Mouse (Mus musculus) gastrocnemius, postnatal 25 days (tissue): ENCODE data around the gene Dyrk1a. TPM values are rescaled to one million over a fixed set of nuclear protein-coding genes. Genes with fewer than 3 reads are reported as not detected.

ENCODE experiments used
- DNase-seq: peaks from one replicate; pipeline ENCODE4 v3.0.0; 2022
- total RNA-seq, 2 experiments: library from RNA; stranded (reverse); gene quantifications; 1 replicate in 1 of 2; 2 replicates in 1 of 2; pipeline ENCODE4 v1.2.3; 2021

Dyrk1a gene
- total RNA-seq, 2 experiments from 2014 or later = 71.9 to 72.3 TPM

GRCm38 (mm10) chr16:94717051-94717450 lies 147.2 kb downstream of the Dyrk1a start:
- no peak for DNase-seq

GRCm38 (mm10) chr16:94718919-94719318 lies 149.1 kb downstream of the Dyrk1a start:
- no peak for DNase-seq

GRCm38 (mm10) chr16:94719488-94719887 lies 149.7 kb downstream of the Dyrk1a start:
- no peak for DNase-seq

- no peak for DNase-seq
Measured at GRCm38 (mm10) chr16:94720476-94721153, 150.8 kb downstream of the Dyrk1a start.

GRCm38 (mm10) chr16:94721549-94722006 lies 151.8 kb downstream of the Dyrk1a start:
- no peak for DNase-seq

GRCm38 (mm10) chr16:94722936-94723335 lies 153.1 kb downstream of the Dyrk1a start:
- no peak for DNase-seq

GRCm38 (mm10) chr16:94724061-94724596 lies 154.3 kb downstream of the Dyrk1a start:
- DNase-seq = peak; percentile 70

- no peak for DNase-seq
Measured at GRCm38 (mm10) chr16:94724747-94725211, 155.0 kb downstream of the Dyrk1a start.

- DNase-seq = no peak
Measured at GRCm38 (mm10) chr16:94729236-94729635, 159.4 kb downstream of the Dyrk1a start.

GRCm38 (mm10) chr16:94731027-94731426 lies 161.2 kb downstream of the Dyrk1a start:
- no peak for DNase-seq

- no peak for DNase-seq
Measured at GRCm38 (mm10) chr16:94735472-94735871, 165.7 kb downstream of the Dyrk1a start.

- DNase-seq = no peak
Measured at GRCm38 (mm10) chr16:94736462-94737358, 166.9 kb downstream of the Dyrk1a start.

GRCm38 (mm10) chr16:94737359-94737687 lies 167.5 kb downstream of the Dyrk1a start:
- DNase-seq = no peak

GRCm38 (mm10) chr16:94743853-94744501 lies 174.2 kb downstream of the Dyrk1a start:
- DNase-seq = peak; percentile 13

GRCm38 (mm10) chr16:94745016-94745415 lies 175.2 kb downstream of the Dyrk1a start:
- no peak for DNase-seq

Other genes starting within 250 kb of the Dyrk1a start
- gene Ripply3, start 241.6 kb upstream of the Dyrk1a start, total RNA-seq = 1 to 10 TPM in 1 of 2 experiments, under 1 TPM in 1; 0.91 to 1.2 TPM
- gene Ttc3, start 199.4 kb upstream of the Dyrk1a start, total RNA-seq = 10 to 100 TPM; 46.8 to 50.2 TPM
- gene Pigp, start 198.2 kb upstream of the Dyrk1a start, total RNA-seq = 100 to 1,000 TPM; 106 to 116 TPM
- 10 to 100 TPM in 1 of 2 experiments, 1 to 10 TPM in 1; 9.4 to 10.3 TPM for gene Vps26c, start 43.2 kb upstream of the Dyrk1a start, total RNA-seq